Mouse (Mus musculus): ENCODE data around the gene Crocc2.
A peak's percentile ranks its signal among the peaks of the same experiment; 100 is the strongest.

- TF ChIP-seq CTCF (IDR thresholded peaks at IDR 0.05; ENCODE audit: low read depth, low read length) = peak; percentile 64
- TF ChIP-seq POLR2A (IDR thresholded peaks at IDR 0.05; ENCODE audit: borderline replicate concordance, low read depth, low read length) = no peak
Observed at GRCm38 (mm10) chr1:93128710-93129349, 39.7 kb upstream of the Crocc2 start.
